Mouse (Mus musculus): ENCODE measurements at regions not wholly inside any gene's neighbourhood (a gene's known extent, or its start where the extent isn't known, plus 50 kb on each side); places are given as distances from the start of the nearest gene placed in this dataset.

GRCm38 (mm10) chr2:116165871-116166770 is 100.5 kb upstream of the Meis2 start:
- Histone ChIP-seq H3K4me2 (no peak overlapping the region), H3K27me3 (no peaks in the 10 kb centered on the region), H3K36me3 (no peaks in the 10 kb centered on the region), H3K4me3 (no peak overlapping the region), H3K9me3 (no peaks in the 10 kb centered on the region), H3K4me1 (replicated peaks) (no peaks in the 10 kb centered on the region), H3K27ac (replicated peaks) (no peak overlapping the region), H3K9ac (no peak overlapping the region)
- no peak for ATAC-seq (ENCODE audit: low FRiP score, low read depth)
- WGBS, result 92% methylated on average over 16 of the region's 16 CpGs
